Mouse (Mus musculus): ENCODE results near the gene Mafg. TPM values are rescaled to one million over a fixed set of nuclear protein-coding genes. Genes with fewer than 3 reads are reported as not detected.

Mafg gene
- polyA plus RNA-seq, 1 experiment from 2014 or later = 23.5 TPM

DNA sequence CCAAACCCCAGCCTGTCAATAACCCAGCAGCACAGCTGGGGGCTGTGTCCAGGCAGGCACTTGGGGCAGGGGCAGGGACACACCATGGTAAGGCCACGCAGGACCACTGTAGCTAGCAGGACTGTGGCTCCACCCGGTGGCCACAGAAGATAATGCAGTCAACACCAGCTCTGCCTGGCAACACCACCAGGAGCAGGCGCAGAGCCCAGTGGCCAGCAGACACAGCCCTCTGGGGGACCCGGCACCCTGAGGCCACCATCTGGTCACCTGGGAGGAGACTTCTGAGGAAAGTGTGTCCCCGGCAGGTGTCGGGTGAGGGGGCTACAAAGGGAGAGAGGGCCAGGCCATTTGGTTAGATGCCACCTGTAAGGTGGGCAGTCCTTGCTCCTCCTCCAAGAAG is 20.6 kb downstream of the Mafg start:
- 31% methylated on average over 6 of the region's 6 CpGs for WGBS
- Histone ChIP-seq H3K9ac (ENCODE audit: low read depth, low read length) (no peak overlapping the region), H3K27ac (ENCODE audit: low read depth, low read length) (no peak overlapping the region), H3K4me1 (replicated peaks; ENCODE audit: control insufficient read depth, insufficient read depth, low read length) (peaks cover 12% of the 10 kb centered on the region; the same call in 1 of the 2 replicates), H3K27me3 (ENCODE audit: control insufficient read depth, insufficient read depth, low read length) (peaks cover 10% of the 10 kb centered on the region; the same call in 1 of the 2 replicates), H3K4me3 (ENCODE audit: low read depth, low read length) (no peak overlapping the region; the same call in 1 of the 2 replicates), H3K4me2 (replicated peaks; ENCODE audit: low read depth, low read length) (no peak overlapping the region), H3K36me3 (ENCODE audit: control insufficient read depth, insufficient read depth, low read length) (peaks cover 7% of the 10 kb centered on the region; the same call in 1 of the 2 replicates), H3K9me3 (ENCODE audit: control insufficient read depth, low read length) (no peaks in the 10 kb centered on the region)
- ATAC-seq (ENCODE audit: low FRiP score) = no peak
- DNase-seq (ENCODE audit: low spot score) = peak; percentile 80

DNA sequence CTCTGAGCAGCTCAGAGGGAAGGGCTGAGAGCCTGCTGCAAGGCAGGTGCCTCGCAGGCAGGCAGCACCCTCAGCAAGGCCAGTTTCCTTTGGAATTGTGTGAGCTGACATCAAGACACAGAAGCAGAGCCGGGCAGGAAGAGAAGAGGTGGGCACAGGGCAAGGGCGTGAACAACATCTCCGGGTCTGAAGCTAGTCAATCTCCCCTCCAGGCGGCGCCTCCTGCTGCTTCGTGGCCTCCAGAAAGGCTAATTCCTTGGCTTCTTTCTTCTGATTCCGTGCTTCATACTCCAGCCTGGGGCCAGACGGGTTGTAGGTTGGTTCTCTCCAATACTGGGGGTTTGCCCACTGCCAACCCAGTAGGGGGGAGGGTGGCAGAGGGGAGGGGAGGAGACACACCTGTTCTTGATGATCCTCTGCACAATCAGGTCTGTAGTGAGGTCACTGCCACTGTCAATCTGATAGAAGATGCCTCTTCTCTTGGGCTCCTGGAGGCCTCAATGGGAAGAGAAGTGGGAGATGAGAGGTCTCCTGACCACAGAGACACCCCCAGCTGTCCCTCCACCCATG is 22.8 kb downstream of the Mafg start:
- no peak overlapping the region for H3K27ac ChIP-seq (ENCODE audit: low read depth, low read length)
- ATAC-seq (ENCODE audit: low FRiP score) = no peak
- peaks cover 7% of the 10 kb centered on the region; the same call in 1 of the 2 replicates for H3K36me3 ChIP-seq (ENCODE audit: control insufficient read depth, insufficient read depth, low read length)
- WGBS = 78% methylated on average over 9 of the region's 9 CpGs
- peaks cover 7% of the 10 kb centered on the region; the same call in 1 of the 2 replicates for H3K4me1 ChIP-seq (replicated peaks; ENCODE audit: control insufficient read depth, insufficient read depth, low read length)
- H3K27me3 ChIP-seq (ENCODE audit: control insufficient read depth, insufficient read depth, low read length) = peaks cover 13% of the 10 kb centered on the region; the same call in 1 of the 2 replicates
- no peak for DNase-seq (ENCODE audit: low spot score)
- no peak overlapping the region for H3K9ac ChIP-seq (ENCODE audit: low read depth, low read length)
- H3K4me2 ChIP-seq (replicated peaks; ENCODE audit: low read depth, low read length) = no peak overlapping the region
- no peaks in the 10 kb centered on the region for H3K9me3 ChIP-seq (ENCODE audit: control insufficient read depth, low read length)
- no peak overlapping the region for H3K4me3 ChIP-seq (ENCODE audit: low read depth, low read length)

DNA sequence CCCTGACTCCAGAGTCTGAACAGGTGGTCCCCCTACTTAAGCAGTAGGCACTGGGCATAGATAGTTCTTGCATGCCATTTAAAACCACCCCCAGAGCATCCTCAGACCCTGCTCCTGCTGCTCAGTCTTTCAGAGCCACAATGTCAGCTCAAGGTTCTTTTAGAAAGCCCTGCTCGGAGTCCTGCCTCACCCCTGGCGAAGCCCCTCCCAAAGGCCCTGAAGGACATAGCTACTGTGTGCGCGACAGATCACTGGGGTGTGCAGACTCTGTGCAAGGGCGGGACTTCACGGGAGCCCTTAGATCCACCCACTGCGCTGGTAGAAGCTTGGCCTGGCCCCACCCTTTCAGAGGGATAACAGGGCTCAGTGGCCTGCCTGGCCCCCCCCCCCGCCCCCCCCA is 24.1 kb downstream of the Mafg start:
- peaks cover 7% of the 10 kb centered on the region; the same call in 1 of the 2 replicates for H3K4me1 ChIP-seq (replicated peaks; ENCODE audit: control insufficient read depth, insufficient read depth, low read length)
- peaks cover 13% of the 10 kb centered on the region; the same call in 1 of the 2 replicates for H3K27me3 ChIP-seq (ENCODE audit: control insufficient read depth, insufficient read depth, low read length)
- peaks cover 7% of the 10 kb centered on the region; the same call in 1 of the 2 replicates for H3K36me3 ChIP-seq (ENCODE audit: control insufficient read depth, insufficient read depth, low read length)
- H3K4me3 ChIP-seq (ENCODE audit: low read depth, low read length) = no peak overlapping the region
- H3K27ac ChIP-seq (ENCODE audit: low read depth, low read length) = no peak overlapping the region
- no peak for ATAC-seq (ENCODE audit: low FRiP score)
- DNase-seq (ENCODE audit: low spot score) = no peak
- WGBS = 45% methylated on average over 8 of the region's 8 CpGs
- H3K4me2 ChIP-seq (replicated peaks; ENCODE audit: low read depth, low read length) = no peak overlapping the region
- no peak overlapping the region for H3K9ac ChIP-seq (ENCODE audit: low read depth, low read length)
- no peaks in the 10 kb centered on the region for H3K9me3 ChIP-seq (ENCODE audit: control insufficient read depth, low read length)

DNA sequence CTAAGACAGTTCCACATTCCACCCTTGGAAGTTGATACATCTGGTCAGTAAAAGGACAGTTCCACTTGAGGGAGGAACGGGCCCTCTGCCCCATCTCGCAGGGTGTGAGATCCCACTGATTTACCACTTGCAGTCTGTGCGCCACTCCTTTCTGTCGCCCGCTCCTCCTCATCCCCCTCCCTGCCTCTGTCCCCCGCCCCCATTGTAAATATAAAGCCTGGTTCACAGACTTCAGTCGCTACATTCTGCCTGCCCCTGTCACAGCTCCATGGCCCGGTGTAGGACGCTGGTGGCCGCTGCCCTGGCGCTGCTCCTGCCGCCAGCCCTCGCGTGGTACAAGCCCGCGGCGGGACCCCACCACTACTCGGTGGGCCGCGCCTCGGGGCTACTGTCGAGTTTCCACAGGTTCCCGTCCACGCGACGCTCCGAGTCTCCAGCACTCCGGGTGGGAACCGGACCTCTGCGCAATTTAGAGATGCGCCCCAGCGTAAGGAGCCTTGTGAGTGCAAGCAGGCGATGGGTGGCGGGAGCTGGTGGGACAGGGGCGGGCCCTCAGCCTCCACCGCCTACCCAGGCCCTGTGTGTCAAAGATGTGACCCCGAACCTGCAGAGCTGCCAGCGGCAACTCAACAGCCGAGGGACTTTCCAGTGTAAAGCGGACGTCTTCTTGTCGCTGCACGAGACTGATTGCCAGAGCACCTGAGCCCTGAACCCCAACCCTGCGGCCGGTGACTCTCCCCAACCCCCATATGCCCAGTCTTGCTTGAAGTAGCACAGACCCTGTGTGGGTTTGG is 25.0 kb downstream of the Mafg start, which contains the start of gene Npb:
Gene Npb (plus strand): TSS at position 237 of the 794 bp plus-strand sequence.
- Histone ChIP-seq H3K4me1 (replicated peaks; ENCODE audit: control insufficient read depth, insufficient read depth, low read length) (peaks cover 7% of the 10 kb centered on the region; the same call in 1 of the 2 replicates), H3K36me3 (ENCODE audit: control insufficient read depth, insufficient read depth, low read length) (peaks cover 7% of the 10 kb centered on the region; the same call in 1 of the 2 replicates), H3K27me3 (ENCODE audit: control insufficient read depth, insufficient read depth, low read length) (peaks cover 13% of the 10 kb centered on the region; the same call in 1 of the 2 replicates), H3K27ac (ENCODE audit: low read depth, low read length) (no peak within 1 kb of the TSS), H3K4me3 (ENCODE audit: low read depth, low read length) (peak within 1 kb of the TSS; percentile 16; the same call in 1 of the 2 replicates), H3K9ac (ENCODE audit: low read depth, low read length) (peak within 1 kb of the TSS; percentile 45; the same call in 1 of the 2 replicates), H3K4me2 (replicated peaks; ENCODE audit: low read depth, low read length) (peak within 1 kb of the TSS; percentile 40), H3K9me3 (ENCODE audit: control insufficient read depth, low read length) (no peaks in the 10 kb centered on the region)
- ATAC-seq (ENCODE audit: low FRiP score) = 0 out of 2 replicates have a peak, but pooled peaks have one; percentile 51
- DNase-seq (ENCODE audit: low spot score) = peak; percentile 18
- 6% methylated on average over 43 of the region's 45 CpGs for WGBS

DNA sequence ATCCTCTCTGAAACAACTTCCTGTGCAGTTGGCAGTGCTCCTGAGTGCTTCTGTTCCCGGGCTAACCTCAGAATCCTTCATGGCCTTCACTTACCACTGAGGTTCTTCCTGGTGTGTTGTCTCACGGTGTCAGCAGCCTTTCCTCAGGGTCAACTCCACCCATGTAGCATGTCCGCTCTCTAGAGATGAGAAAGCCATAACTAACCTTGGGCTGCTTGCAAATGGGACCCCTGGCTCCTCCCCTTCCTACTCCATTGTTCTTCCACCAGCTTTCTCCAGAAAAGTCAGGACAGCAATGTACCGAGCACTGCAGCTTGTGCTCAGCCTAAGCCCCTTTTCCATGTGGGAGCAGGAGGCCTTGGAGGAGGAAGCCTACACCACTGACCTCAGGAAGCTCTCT is 26.6 kb downstream of the Mafg start:
- Histone ChIP-seq H3K9me3 (ENCODE audit: control insufficient read depth, low read length) (no peaks in the 10 kb centered on the region), H3K27ac (ENCODE audit: low read depth, low read length) (no peak overlapping the region), H3K9ac (ENCODE audit: low read depth, low read length) (no peak overlapping the region), H3K27me3 (ENCODE audit: control insufficient read depth, insufficient read depth, low read length) (peaks cover 13% of the 10 kb centered on the region; the same call in 1 of the 2 replicates), H3K4me3 (ENCODE audit: low read depth, low read length) (no peak overlapping the region), H3K4me1 (replicated peaks; ENCODE audit: control insufficient read depth, insufficient read depth, low read length) (peaks cover 7% of the 10 kb centered on the region; the same call in 1 of the 2 replicates), H3K36me3 (ENCODE audit: control insufficient read depth, insufficient read depth, low read length) (peaks cover 7% of the 10 kb centered on the region; the same call in 1 of the 2 replicates), H3K4me2 (replicated peaks; ENCODE audit: low read depth, low read length) (no peak overlapping the region)
- no peak for DNase-seq (ENCODE audit: low spot score)
- WGBS = 75% methylated on average over 4 of the region's 4 CpGs
- no peak for ATAC-seq (ENCODE audit: low FRiP score)

DNA sequence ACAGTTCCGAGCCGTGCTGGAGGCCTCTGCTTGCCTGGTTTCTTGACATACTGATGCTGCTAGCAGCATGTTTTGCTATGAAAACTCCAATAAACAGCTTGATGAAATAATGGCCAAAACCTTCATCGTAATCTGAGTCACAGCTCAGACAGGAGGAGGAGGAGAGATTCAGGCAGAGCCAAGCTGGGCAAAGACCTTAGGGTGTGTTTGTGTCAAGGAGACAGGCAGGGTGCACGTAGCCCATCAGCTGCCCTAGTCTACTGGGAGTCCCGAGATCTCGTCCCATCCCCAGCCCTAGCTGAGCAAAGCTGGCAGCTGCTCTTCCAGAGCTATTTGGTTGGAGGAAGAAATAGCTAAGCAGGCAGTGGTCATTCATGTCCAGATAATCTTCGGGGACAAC is 27.7 kb downstream of the Mafg start:
- Histone ChIP-seq H3K4me1 (replicated peaks; ENCODE audit: control insufficient read depth, insufficient read depth, low read length) (peaks cover 7% of the 10 kb centered on the region; the same call in 1 of the 2 replicates), H3K9ac (ENCODE audit: low read depth, low read length) (no peak overlapping the region), H3K27ac (ENCODE audit: low read depth, low read length) (no peak overlapping the region), H3K36me3 (ENCODE audit: control insufficient read depth, insufficient read depth, low read length) (no peaks in the 10 kb centered on the region), H3K4me2 (replicated peaks; ENCODE audit: low read depth, low read length) (no peak overlapping the region), H3K4me3 (ENCODE audit: low read depth, low read length) (no peak overlapping the region), H3K27me3 (ENCODE audit: control insufficient read depth, insufficient read depth, low read length) (peaks cover 13% of the 10 kb centered on the region; the same call in 1 of the 2 replicates), H3K9me3 (ENCODE audit: control insufficient read depth, low read length) (no peaks in the 10 kb centered on the region)
- DNase-seq (ENCODE audit: low spot score) (no peak), ATAC-seq (ENCODE audit: low FRiP score) (no peak)
- 88% methylated on average over 7 of the region's 7 CpGs for WGBS

DNA sequence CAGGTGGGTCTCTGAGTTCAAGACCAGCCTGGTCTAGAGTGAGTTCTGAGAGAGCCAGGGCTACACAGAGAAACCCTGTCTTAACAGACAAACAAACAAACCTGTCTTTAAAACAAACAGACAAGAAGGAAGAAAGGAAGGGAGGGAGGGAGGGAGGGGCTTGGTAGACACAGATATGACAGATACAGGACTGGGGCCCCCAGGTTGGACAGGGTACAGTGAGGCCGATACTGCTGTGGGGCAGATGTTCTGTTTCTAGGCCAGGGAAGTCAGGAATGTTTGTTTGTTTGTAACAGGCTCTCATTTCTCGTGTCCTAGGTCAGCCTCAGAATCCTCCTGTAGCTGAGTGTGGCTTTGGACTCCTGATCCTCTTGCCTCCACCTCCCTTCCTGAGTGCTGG is 29.9 kb downstream of the Mafg start:
- no peaks in the 10 kb centered on the region for H3K36me3 ChIP-seq (ENCODE audit: control insufficient read depth, insufficient read depth, low read length)
- no peak for ATAC-seq (ENCODE audit: low FRiP score)
- no peak for DNase-seq (ENCODE audit: low spot score)

DNA sequence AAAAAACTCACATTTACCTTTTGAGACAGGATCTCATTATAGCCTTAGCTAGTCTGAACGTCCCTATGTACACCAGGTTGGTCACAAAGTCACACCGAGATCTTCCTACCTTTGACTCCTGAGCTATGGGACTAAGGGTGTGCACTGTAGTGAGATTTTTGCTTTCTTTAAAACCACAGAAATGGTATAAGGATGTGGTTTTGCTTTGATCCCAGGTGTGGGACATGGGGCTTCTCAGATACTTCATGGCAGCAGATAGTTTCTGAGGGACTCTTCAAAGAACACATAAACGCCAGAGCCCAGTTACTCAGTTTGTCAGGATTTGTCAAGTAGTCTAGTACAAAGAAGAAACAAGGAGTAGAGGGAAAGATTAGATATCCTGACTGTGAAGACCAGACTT is 32.7 kb downstream of the Mafg start:
- DNase-seq (ENCODE audit: low spot score) (no peak), ATAC-seq (ENCODE audit: low FRiP score) (no peak)
- Histone ChIP-seq H3K36me3 (ENCODE audit: control insufficient read depth, insufficient read depth, low read length) (peaks cover 7% of the 10 kb centered on the region; the same call in 1 of the 2 replicates), H3K4me2 (replicated peaks; ENCODE audit: low read depth, low read length) (no peak overlapping the region), H3K27ac (ENCODE audit: low read depth, low read length) (no peak overlapping the region), H3K27me3 (ENCODE audit: control insufficient read depth, insufficient read depth, low read length) (no peaks in the 10 kb centered on the region), H3K4me3 (ENCODE audit: low read depth, low read length) (no peak overlapping the region), H3K9ac (ENCODE audit: low read depth, low read length) (no peak overlapping the region), H3K4me1 (replicated peaks; ENCODE audit: control insufficient read depth, insufficient read depth, low read length) (peaks cover 7% of the 10 kb centered on the region; the same call in 1 of the 2 replicates), H3K9me3 (ENCODE audit: control insufficient read depth, low read length) (no peaks in the 10 kb centered on the region)
- WGBS = 98% methylated on average over 3 of the region's 3 CpGs

More for the DNA sequence above, 29.9 kb downstream of the Mafg start:
- H3K4me3 ChIP-seq (ENCODE audit: low read depth, low read length) = no peak overlapping the region
- no peak overlapping the region for H3K9ac ChIP-seq (ENCODE audit: low read depth, low read length)
- H3K27me3 ChIP-seq (ENCODE audit: control insufficient read depth, insufficient read depth, low read length) = peaks cover 8% of the 10 kb centered on the region; the same call in 1 of the 2 replicates
- no peak overlapping the region for H3K27ac ChIP-seq (ENCODE audit: low read depth, low read length)
- 94% methylated on average over 2 of the region's 2 CpGs for WGBS
- H3K4me1 ChIP-seq (replicated peaks; ENCODE audit: control insufficient read depth, insufficient read depth, low read length) = peaks cover 3% of the 10 kb centered on the region; the same call in 1 of the 2 replicates
- H3K9me3 ChIP-seq (ENCODE audit: control insufficient read depth, low read length) = no peaks in the 10 kb centered on the region
- H3K4me2 ChIP-seq (replicated peaks; ENCODE audit: low read depth, low read length) = no peak overlapping the region

All from hindbrain, embryonic 11.5 days (tissue).